Mouse (Mus musculus): ENCODE measurements around the gene Ugt1a6b.

DNA sequence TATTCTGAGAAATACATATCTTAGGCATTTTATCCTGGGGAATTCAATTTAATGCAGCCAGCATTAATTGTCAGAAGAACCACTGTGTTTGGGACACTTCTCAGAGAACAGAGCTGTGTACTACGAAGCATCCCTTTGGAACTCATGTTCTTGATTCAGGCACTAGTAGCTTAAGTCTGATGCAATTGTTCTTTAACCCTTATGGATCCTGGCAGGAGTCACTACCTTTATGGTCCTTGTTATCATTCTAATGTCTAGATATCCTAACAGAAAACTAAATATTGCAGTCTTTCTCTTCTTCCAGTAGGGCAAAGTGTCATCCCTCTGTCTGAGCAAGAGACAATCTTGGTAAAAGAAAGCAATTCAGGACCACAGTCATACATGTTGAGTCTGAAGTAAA, 110.0 kb downstream of the Ugt1a6b start:
- TF ChIP-seq CTCF (IDR thresholded peaks at IDR 0.05; ENCODE audit: low read depth) (no peak), EP300 (IDR thresholded peaks at IDR 0.05; ENCODE audit: low read depth) (no peak)

All from liver, postnatal 0 days (tissue).